In genomic region chr12:112801864-112802846, GRCm38 (mm10) we compare ENCODE assay signal across 8 mouse cellular contexts. TPM values are rescaled to one million over a fixed set of nuclear protein-coding genes. Genes with fewer than 3 reads are reported as not detected.
A peak's percentile ranks its signal among the peaks of the same experiment; 100 is the strongest.
DNase-seq lines count a peak whose midpoint lies in the region; ATAC-seq lines count a peak whose summit lies in the region.

Ahnak2 (minus strand) TSS chr12:112802657.

- H3K27ac ChIP-seq in lung, embryonic 16.5 days (ENCODE audit: low read length), result no peak within 1 kb of the TSS

- ATAC-seq in lung, embryonic 16.5 days (ENCODE audit: low read depth), result peak; percentile 51

- H3K4me2 ChIP-seq in lung, embryonic 16.5 days (ENCODE audit: low read depth, low read length), result peak within 1 kb of the TSS; percentile 98

- no peak for DNase-seq in lung, postnatal 36 days
- peak; percentile 73 to 78 for DNase-seq in cerebellum, postnatal 14 days
- no peak for DNase-seq in heart, adult 8-10 months (ENCODE audit: low spot score)
- peak; percentile 70 to 80 for DNase-seq in kidney, postnatal 4 days
- DNase-seq in neural tube, embryonic 10.5 days (ENCODE audit: extremely low spot score, low spot score), result peak; percentile 83
- no peak for DNase-seq in ovary, postnatal 10 days (ENCODE audit: low spot score)
- no peak for DNase-seq in spleen, postnatal 4 days (ENCODE audit: low spot score in 2 of 2)

- H3K4me1 ChIP-seq in lung, embryonic 16.5 days (replicated peaks; ENCODE audit: control insufficient read depth, insufficient read depth, low read length), result peaks cover 33% of the 10 kb centered on the region

- no peaks in the 10 kb centered on the region for H3K36me3 ChIP-seq in lung, embryonic 16.5 days (ENCODE audit: control insufficient read depth, insufficient read depth, low read length)

- H3K27me3 ChIP-seq in lung, embryonic 16.5 days (ENCODE audit: control insufficient read depth, insufficient read depth, low read depth, low read length), result peaks cover 26% of the 10 kb centered on the region

- H3K9ac ChIP-seq in lung, embryonic 16.5 days (ENCODE audit: low read length), result peak within 1 kb of the TSS; percentile 49; the same call in 1 of the 2 replicates

- 3% methylated on average over 48 of the region's 69 CpGs for WGBS in lung, embryonic 16.5 days

- H3K4me3 ChIP-seq in lung, embryonic 16.5 days (ENCODE audit: low read length), result peak within 1 kb of the TSS; percentile 55

- H3K9me3 ChIP-seq in lung, embryonic 16.5 days (ENCODE audit: control insufficient read depth, low read length), result no peaks in the 10 kb centered on the region

RNA-seq across cellular contexts. Expression of gene Ahnak2, which starts in this region (rescaled TPM):
- polyA plus RNA-seq in lung, embryonic 16.5 days (2015; fragmentation: Nextera tagmentation; extraction: Ambion mirVana), result 0.84 and 1.4 TPM in 2 replicates
- 10 to 100 TPM; 19.3 to 24.6 (median 20.6) TPM for total RNA-seq in heart, adult 8-10 months (2022)

Comparison
In these comparisons a context has a peak if more than half of its experiments do, and no peak if none do; other contexts are left out.
1. DNase-seq: peak in cerebellum, postnatal 14 days (2 of 2), kidney, postnatal 4 days (2 of 2) and neural tube, embryonic 10.5 days (single experiment); none in lung, postnatal 36 days (single experiment), heart, adult 8-10 months (single experiment), ovary, postnatal 10 days (single experiment) and spleen, postnatal 4 days (0 of 2).